Mouse (Mus musculus) G1E-ER4 (cell line): ENCODE data around the gene Plcz1. TPM values are rescaled to one million over a fixed set of nuclear protein-coding genes. Genes with fewer than 3 reads are reported as not detected.

Source experiments
- GATA1 ChIP-seq: IDR thresholded peaks from one replicate; pipeline ENCODE4 v1.8.0; 2012; ENCODE audit warnings: low read length, inconsistent platforms
- polyA plus RNA-seq: library from polyadenylated mRNA; stranded (reverse); fragments of >175 nt; gene quantifications from 2 replicates; pipeline ENCODE4 v1.2.3, GENCODE M21; 2012

The Plcz1 gene
- not detected in 2 replicates for polyA plus RNA-seq

GRCm38 (mm10) chr6:140041357-140041756, at the start of gene Plcz1:
Gene Plcz1 (minus strand): TSS chr6:140041457.
- no peak for TF ChIP-seq GATA1

GRCm38 (mm10) chr6:140089855-140090254, 48.6 kb upstream of the Plcz1 start:
- TF ChIP-seq GATA1 = no peak

- no peak for TF ChIP-seq GATA1
These were observed 40.5 kb upstream of the Plcz1 start for GRCm38 (mm10) chr6:140081739-140082138.

- no peak for TF ChIP-seq GATA1
These were observed 39.7 kb upstream of the Plcz1 start for GRCm38 (mm10) chr6:140080933-140081332.

DNA sequence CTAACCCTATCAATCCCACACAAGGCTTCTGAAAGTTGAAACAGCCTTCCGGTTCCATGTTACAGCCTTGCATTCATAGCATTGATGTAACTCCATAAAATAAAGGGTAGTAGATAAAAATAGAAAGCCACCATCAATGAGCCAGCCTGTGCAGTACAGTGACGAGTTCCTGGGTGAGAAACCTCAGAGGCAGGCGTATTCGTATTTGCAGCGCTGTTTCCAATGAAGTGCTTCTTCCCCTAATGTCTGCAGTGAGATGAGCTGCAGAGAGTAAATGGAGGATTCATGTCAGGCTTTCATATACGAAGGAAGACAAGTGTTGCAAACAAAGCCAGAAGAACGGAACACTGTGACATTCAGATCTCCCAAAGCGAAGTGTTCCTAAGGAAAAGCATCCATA, 27.9 kb upstream of the Plcz1 start:
- TF ChIP-seq GATA1 = no peak

- no peak for TF ChIP-seq GATA1
These were observed 13.1 kb upstream of the Plcz1 start for GRCm38 (mm10) chr6:140054271-140054928.

- TF ChIP-seq GATA1 = no peak
These were observed 10.2 kb upstream of the Plcz1 start for GRCm38 (mm10) chr6:140051476-140051875.

- no peak for TF ChIP-seq GATA1
These were observed 305 bp downstream of the Plcz1 start, which contains the start of gene Capza3 for GRCm38 (mm10) chr6:140040952-140041351. Gene Capza3 (plus strand): TSS chr6:140041252.

DNA sequence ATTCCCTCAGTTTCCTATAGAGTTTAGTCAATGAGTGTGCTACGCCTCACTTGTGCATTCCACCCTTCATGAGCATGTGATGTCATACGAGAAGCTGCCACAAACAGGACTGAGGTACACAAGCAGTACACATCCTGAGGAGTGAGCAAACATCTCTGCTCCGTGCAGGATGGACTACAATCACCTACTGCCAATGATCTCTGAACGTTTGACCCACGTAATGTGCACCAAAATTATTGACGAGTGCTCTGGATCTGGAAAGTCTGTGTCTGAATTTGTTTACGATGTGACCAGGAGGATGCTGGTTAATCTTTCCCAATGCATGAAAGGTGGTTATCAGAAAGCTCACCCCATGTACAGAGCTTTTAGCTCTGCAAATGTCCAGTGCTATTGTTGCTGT, 16.9 kb downstream of the Plcz1 start:
- TF ChIP-seq GATA1 = no peak

- no peak for TF ChIP-seq GATA1
These were observed 36.1 kb downstream of the Plcz1 start for GRCm38 (mm10) chr6:140005181-140005580.

DNA sequence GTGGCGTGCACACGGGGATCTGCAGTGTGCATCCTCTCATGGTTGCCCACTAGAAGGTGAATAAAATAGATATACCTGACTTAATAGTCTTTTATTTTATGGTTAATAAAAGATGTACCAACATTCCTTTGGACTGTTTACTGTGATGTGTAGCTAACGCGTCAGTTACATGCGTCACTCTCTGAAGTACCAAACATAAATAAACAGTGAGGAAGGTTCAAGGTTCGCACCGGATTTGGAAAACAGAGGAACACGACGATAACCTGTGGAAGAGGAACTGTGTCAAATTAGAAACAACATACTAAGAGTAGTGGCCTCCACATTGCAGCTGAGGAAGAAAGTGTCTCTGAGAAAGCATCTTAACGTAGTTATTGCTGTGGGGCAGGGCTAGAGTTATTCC, 51.7 kb downstream of the Plcz1 start:
- TF ChIP-seq GATA1 = no peak

GRCm38 (mm10) chr6:139989075-139989474, 52.2 kb downstream of the Plcz1 start:
- TF ChIP-seq GATA1 = no peak

DNA sequence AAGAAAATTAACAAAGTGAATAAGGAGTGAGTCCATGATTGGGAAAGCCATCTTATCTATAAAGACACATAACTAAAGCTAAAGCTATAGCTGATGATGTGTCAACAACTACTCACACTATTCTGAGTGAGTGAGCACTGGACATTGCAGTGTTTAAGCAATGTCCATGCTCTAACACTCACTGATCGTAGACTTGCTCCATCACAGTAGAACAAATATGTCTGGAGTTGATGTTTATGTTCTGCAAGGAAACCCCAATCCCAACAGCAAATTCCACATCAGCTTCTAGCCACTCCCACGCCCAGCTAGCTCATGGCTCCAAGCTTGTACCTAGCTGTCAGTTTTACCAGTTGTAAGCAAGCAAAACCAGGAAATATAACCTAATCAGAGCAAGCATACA, 54.7 kb downstream of the Plcz1 start:
- no peak for TF ChIP-seq GATA1

DNA sequence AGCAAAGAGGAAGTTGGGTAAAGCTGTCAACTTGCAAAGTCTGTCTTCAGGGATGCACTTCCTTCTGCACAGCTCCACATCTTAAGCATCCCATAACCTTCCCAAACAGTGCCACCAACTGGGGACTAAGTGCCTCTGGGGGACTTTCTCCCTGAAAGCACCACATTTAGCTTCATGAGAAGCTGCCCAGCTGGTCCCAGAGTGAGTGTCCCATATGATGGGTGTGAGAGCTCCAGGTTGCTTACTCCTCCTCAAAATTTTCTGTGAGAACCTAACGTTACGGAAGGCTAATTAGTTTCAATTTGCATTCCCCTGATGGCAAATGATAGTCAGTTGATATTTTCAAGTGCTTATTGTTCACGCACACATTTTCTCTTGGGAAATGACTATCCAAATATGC, 57.2 kb downstream of the Plcz1 start:
- no peak for TF ChIP-seq GATA1

- no peak for TF ChIP-seq GATA1
These were observed 60.2 kb downstream of the Plcz1 start for GRCm38 (mm10) chr6:139981061-139981460.

DNA sequence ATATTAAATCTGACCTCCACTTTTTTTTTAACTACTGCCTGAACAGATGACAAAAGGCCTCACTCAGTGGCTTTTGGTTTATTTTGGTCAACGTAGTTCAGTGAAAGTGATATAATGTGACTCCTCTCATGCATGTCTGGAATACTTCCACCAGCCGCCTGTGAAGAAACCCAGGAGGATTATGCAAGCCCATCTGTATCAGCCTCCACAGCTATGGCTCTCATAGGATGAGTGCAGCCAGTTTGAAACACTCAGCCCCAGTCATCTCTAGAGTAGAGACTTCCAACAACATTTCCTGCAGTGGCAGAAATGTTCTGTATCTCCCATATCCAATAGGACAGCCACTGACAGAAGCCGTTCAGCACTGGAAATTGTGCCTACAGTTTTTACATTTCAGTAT, 63.1 kb downstream of the Plcz1 start:
- no peak for TF ChIP-seq GATA1

DNA sequence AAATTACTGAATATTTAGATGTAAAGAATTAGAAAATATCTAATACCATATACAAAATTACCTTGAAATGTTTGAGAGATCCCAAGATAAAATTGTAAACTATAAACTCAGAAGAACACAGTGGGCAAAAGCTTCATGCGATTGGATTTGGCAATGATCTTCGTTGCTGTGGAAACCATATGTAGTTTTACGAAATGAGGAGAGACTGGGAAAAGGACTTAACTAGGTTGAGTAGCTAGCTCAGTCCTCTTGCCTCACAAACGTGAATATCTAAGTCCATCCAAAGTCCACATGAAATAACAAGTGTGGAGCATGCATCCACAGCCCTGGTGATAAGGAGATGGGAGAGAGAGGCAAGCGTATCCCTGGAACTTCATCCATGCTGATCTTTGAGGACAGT, 66.6 kb downstream of the Plcz1 start:
- TF ChIP-seq GATA1 = no peak
